Mouse (Mus musculus): ENCODE data around the gene Pgap1. TPM values are rescaled to one million over a fixed set of nuclear protein-coding genes. Genes with fewer than 3 reads are reported as not detected.

Gene Pgap1
- total and polyA plus RNA-seq, 3 experiments, result 0.72 to 3.8 (median 3.6) TPM

GRCm38 (mm10) chr1:54467366-54467765, 90.1 kb downstream of the Pgap1 start:
- Histone ChIP-seq H3K27ac (no peak overlapping the region), H3K27me3 (ENCODE audit: control insufficient read depth, insufficient read depth, low read length) (no peaks in the 10 kb centered on the region), H3K4me3 (no peak overlapping the region), H3K4me1 (ENCODE audit: control insufficient read depth, insufficient read depth, low read length) (no peaks in the 10 kb centered on the region), H3K36me3 (ENCODE audit: control insufficient read depth, insufficient read depth, low read length) (no peaks in the 10 kb centered on the region), H3K79me2 (replicated peaks; ENCODE audit: control insufficient read depth, insufficient read depth, low read length) (no peaks in the 10 kb centered on the region), H3K9ac (ENCODE audit: low read depth, low read length) (no peak overlapping the region)
- no peak for DNase-seq
- TF ChIP-seq CTCF (IDR thresholded peaks at IDR 0.05) (no peak), POLR2A (IDR thresholded peaks at IDR 0.05; ENCODE audit: insufficient read depth, low read depth, low read length) (no peak), EP300 (IDR thresholded peaks at IDR 0.05; ENCODE audit: insufficient read depth, low read depth, low read length) (no peak)
- WGBS, result 94% methylated on average over 1 of the region's 1 CpGs
- intact Hi-C loops (cut with DNase I), result no loop called here

DNA sequence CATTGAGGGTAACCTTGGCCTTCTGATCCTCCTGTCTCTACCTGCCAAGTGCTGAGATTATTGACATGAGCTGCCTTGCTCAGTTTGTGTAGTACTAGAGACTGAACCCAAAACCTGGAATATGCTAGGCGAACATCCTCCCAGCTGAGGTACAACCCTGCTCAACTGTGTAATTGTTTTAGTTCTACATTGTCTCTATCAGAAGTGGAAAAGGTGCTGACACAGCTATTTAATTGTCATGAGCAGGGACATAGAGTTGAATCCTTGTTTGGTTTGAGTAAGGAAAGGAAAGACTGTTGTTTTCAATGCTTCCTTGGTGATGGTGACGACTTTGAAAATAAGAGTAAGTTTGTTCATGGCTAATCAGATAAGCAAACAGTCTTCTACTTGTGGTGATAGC, 105.4 kb downstream of the Pgap1 start:
- no peak overlapping the region for H3K9ac ChIP-seq (ENCODE audit: low read depth, low read length)
- H3K27me3 ChIP-seq (ENCODE audit: control insufficient read depth, insufficient read depth, low read length), result no peaks in the 10 kb centered on the region
- intact Hi-C loops (cut with DNase I), result no loop called here
- H3K36me3 ChIP-seq (ENCODE audit: control insufficient read depth, insufficient read depth, low read length), result no peaks in the 10 kb centered on the region
- H3K4me3 ChIP-seq, result no peak overlapping the region
- no peaks in the 10 kb centered on the region for H3K79me2 ChIP-seq (replicated peaks; ENCODE audit: control insufficient read depth, insufficient read depth, low read length)
- WGBS, result 79% methylated on average over 2 of the region's 2 CpGs
- TF ChIP-seq EP300 (IDR thresholded peaks at IDR 0.05; ENCODE audit: insufficient read depth, low read depth, low read length) (no peak), POLR2A (IDR thresholded peaks at IDR 0.05; ENCODE audit: insufficient read depth, low read depth, low read length) (no peak), CTCF (IDR thresholded peaks at IDR 0.05) (no peak)
- no peak for DNase-seq
- no peaks in the 10 kb centered on the region for H3K4me1 ChIP-seq (ENCODE audit: control insufficient read depth, insufficient read depth, low read length)
- no peak overlapping the region for H3K27ac ChIP-seq

DNA sequence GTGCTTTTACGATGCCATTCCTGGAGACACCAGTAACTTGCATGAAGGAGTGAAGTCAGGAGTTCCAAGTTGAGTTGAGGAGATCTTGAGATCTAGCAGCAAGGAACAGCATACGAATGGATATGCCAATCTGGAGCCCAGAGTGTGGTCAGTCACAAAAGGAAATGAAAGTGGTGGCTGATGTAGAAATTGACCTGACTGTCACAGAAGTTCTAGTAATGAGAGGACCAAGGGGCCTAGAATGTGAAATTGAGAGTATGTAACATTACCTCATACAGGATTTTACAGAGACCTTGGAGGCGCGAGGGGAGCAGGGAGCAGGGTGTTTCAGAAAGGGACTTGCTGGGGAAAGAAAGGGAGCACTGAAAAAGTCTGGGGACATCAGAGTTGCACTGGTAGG, 108.7 kb downstream of the Pgap1 start:
- DNase-seq, result no peak
- Histone ChIP-seq H3K4me1 (ENCODE audit: control insufficient read depth, insufficient read depth, low read length) (no peaks in the 10 kb centered on the region), H3K4me3 (no peak overlapping the region), H3K27ac (no peak overlapping the region), H3K27me3 (ENCODE audit: control insufficient read depth, insufficient read depth, low read length) (no peaks in the 10 kb centered on the region), H3K79me2 (replicated peaks; ENCODE audit: control insufficient read depth, insufficient read depth, low read length) (no peaks in the 10 kb centered on the region), H3K9ac (ENCODE audit: low read depth, low read length) (no peak overlapping the region), H3K36me3 (ENCODE audit: control insufficient read depth, insufficient read depth, low read length) (no peaks in the 10 kb centered on the region)
- TF ChIP-seq CTCF (IDR thresholded peaks at IDR 0.05) (no peak), POLR2A (IDR thresholded peaks at IDR 0.05; ENCODE audit: insufficient read depth, low read depth, low read length) (no peak), EP300 (IDR thresholded peaks at IDR 0.05; ENCODE audit: insufficient read depth, low read depth, low read length) (no peak)
- 65% methylated on average over 4 of the region's 4 CpGs for WGBS
- intact Hi-C loops (cut with DNase I), result no loop called here

DNA sequence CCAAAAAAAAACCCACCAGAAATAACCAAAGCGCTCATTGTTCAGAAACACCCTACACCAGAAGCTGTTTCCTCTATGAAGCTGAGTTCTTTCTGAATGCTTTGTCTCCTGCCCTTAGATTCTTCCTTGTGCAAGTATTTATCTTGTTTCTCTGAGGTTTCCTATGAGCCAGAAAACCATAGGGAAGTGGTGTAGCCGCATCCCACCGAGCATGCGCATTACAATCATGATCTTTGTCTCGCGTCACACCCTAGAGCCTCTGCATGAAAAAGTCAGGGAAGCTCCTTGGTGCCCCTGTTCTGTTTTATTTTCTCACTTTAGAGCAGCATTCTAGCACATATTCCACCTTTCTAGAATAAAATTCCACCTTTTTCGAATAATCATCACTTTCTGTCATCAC, 113.8 kb downstream of the Pgap1 start:
- Histone ChIP-seq H3K36me3 (ENCODE audit: control insufficient read depth, insufficient read depth, low read length) (no peaks in the 10 kb centered on the region), H3K4me3 (no peak overlapping the region), H3K9ac (ENCODE audit: low read depth, low read length) (no peak overlapping the region), H3K27ac (no peak overlapping the region), H3K27me3 (ENCODE audit: control insufficient read depth, insufficient read depth, low read length) (no peaks in the 10 kb centered on the region), H3K79me2 (replicated peaks; ENCODE audit: control insufficient read depth, insufficient read depth, low read length) (no peaks in the 10 kb centered on the region), H3K4me1 (ENCODE audit: control insufficient read depth, insufficient read depth, low read length) (no peaks in the 10 kb centered on the region)
- DNase-seq, result no peak
- intact Hi-C loops (cut with DNase I), result no loop called here
- WGBS, result 51% methylated on average over 7 of the region's 7 CpGs
- TF ChIP-seq EP300 (IDR thresholded peaks at IDR 0.05; ENCODE audit: insufficient read depth, low read depth, low read length) (no peak), POLR2A (IDR thresholded peaks at IDR 0.05; ENCODE audit: insufficient read depth, low read depth, low read length) (no peak), CTCF (IDR thresholded peaks at IDR 0.05) (no peak)

DNA sequence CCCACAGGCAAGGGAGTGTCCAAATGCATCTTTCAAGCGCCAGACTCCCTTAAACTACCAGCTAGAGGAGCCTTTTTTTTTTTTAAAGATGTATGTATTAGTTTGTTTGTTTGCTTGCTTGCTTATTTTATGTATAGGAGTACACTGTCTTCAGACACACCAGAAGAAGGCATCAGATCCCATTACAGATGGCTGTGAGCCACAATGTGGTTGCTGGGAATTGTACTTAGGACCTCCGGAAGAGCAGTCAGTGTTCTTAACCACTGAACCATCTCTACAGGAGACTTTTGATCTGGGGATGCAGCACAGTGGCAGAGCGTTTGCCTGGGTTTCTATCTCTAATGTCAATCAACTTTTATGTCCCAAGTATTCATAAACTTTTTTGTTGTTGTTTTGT, 118.4 kb downstream of the Pgap1 start:
- intact Hi-C loops (cut with DNase I), result no loop called here
- no peak for TF ChIP-seq CTCF (IDR thresholded peaks at IDR 0.05)
- no peak for TF ChIP-seq POLR2A (IDR thresholded peaks at IDR 0.05; ENCODE audit: insufficient read depth, low read depth, low read length)
- no peak for TF ChIP-seq EP300 (IDR thresholded peaks at IDR 0.05; ENCODE audit: insufficient read depth, low read depth, low read length)
- peak overlapping the region; percentile 76 for H3K27ac ChIP-seq
- 47% methylated on average over 3 of the region's 3 CpGs for WGBS
- H3K79me2 ChIP-seq (replicated peaks; ENCODE audit: control insufficient read depth, insufficient read depth, low read length), result no peaks in the 10 kb centered on the region; the same call in 1 of the 2 replicates
- peaks cover 9% of the 10 kb centered on the region; the same call in 1 of the 2 replicates for H3K36me3 ChIP-seq (ENCODE audit: control insufficient read depth, insufficient read depth, low read length)
- peak in 1 of 2 experiments; percentile 20 for DNase-seq
- peaks cover 5% of the 10 kb centered on the region for H3K4me1 ChIP-seq (ENCODE audit: control insufficient read depth, insufficient read depth, low read length)
- H3K9ac ChIP-seq (ENCODE audit: low read depth, low read length), result peak overlapping the region; percentile 32; the same call in 1 of the 2 replicates
- H3K4me3 ChIP-seq, result peak overlapping the region; percentile 75
- no peaks in the 10 kb centered on the region for H3K27me3 ChIP-seq (ENCODE audit: control insufficient read depth, insufficient read depth, low read length)

- Histone ChIP-seq H3K4me1 (ENCODE audit: control insufficient read depth, insufficient read depth, low read length) (peaks cover 5% of the 10 kb centered on the region), H3K27me3 (ENCODE audit: control insufficient read depth, insufficient read depth, low read length) (no peaks in the 10 kb centered on the region), H3K4me3 (peak within 1 kb of the TSS; percentile 75), H3K79me2 (replicated peaks; ENCODE audit: control insufficient read depth, insufficient read depth, low read length) (no peaks in the 10 kb centered on the region; the same call in 1 of the 2 replicates), H3K27ac (peak within 1 kb of the TSS; percentile 76), H3K36me3 (ENCODE audit: control insufficient read depth, insufficient read depth, low read length) (peaks cover 9% of the 10 kb centered on the region; the same call in 1 of the 2 replicates), H3K9ac (ENCODE audit: low read depth, low read length) (peak within 1 kb of the TSS; percentile 74)
- 0 out of 2 replicates have a peak, but pooled peaks have one; percentile 33 for TF ChIP-seq EP300 (IDR thresholded peaks at IDR 0.05; ENCODE audit: insufficient read depth, low read depth, low read length)
- no peak for TF ChIP-seq CTCF (IDR thresholded peaks at IDR 0.05)
- peak; percentile 80 for TF ChIP-seq POLR2A (IDR thresholded peaks at IDR 0.05; ENCODE audit: insufficient read depth, low read depth, low read length)
- peak; percentile 83 to 87 for DNase-seq
- WGBS, result 3% methylated on average over 39 of the region's 39 CpGs
- intact Hi-C loops (cut with DNase I), result no loop called here
Measured at GRCm38 (mm10) chr1:54438340-54439079, 119.0 kb downstream of the Pgap1 start, which contains the start of gene Gtf3c3. Gene Gtf3c3 (minus strand): TSS chr1:54438971.

Other genes with a start within 250 kb of the Pgap1 start
- gene Gtf3c3, start 118.7 kb downstream of the Pgap1 start, total RNA-seq (2021), result 10 to 100 TPM; 11.3 to 13.8 TPM
- 4.0 and 7.5 TPM in 2 replicates for gene Gtf3c3, start 118.7 kb downstream of the Pgap1 start, polyA plus RNA-seq (2012; rRNA removed)

All from heart, adult 2 months (tissue).